Comparison of ENCODE assay signal across 25 mouse cellular contexts in genomic region chr16:95365214-95365613, GRCm38 (mm10).
A peak's percentile ranks its signal among the peaks of the same experiment; 100 is the strongest.
DNase-seq lines count a peak whose midpoint lies in the region; ATAC-seq and TF ChIP-seq lines count a peak whose summit lies in the region.
"Had no signal": no experiment of that assay in that cellular context is flagged by ENCODE, and none has a peak within 500 bp of the region (broad histone marks: within the 10 kb centered on the region; RNA-seq: fewer than 3 reads in every experiment).

No protein-coding gene starts in this region.

- H3K4me2 ChIP-seq in lung, postnatal 0 days (replicated peaks; ENCODE audit: low read depth, low read length), result no peak overlapping the region
- H3K4me2 ChIP-seq in embryonic facial prominence, embryonic 15.5 days (replicated peaks), result no peak overlapping the region
- H3K4me2 ChIP-seq: forebrain, embryonic 13.5 days; heart, embryonic 12.5 days; hindbrain, embryonic 13.5 days; limb, embryonic 12.5 days; liver, embryonic 15.5 days; lung, embryonic 14.5 days; midbrain, embryonic 13.5 days; neural tube, embryonic 13.5 days had no signal

- no peak overlapping the region for H3K9ac ChIP-seq in lung, postnatal 0 days (replicated peaks; ENCODE audit: low read depth)
- H3K9ac ChIP-seq in embryonic facial prominence, embryonic 15.5 days, result no peak overlapping the region
- H3K9ac ChIP-seq: forebrain, embryonic 13.5 days; heart, embryonic 12.5 days; hindbrain, embryonic 13.5 days; limb, embryonic 12.5 days; liver, embryonic 15.5 days; lung, embryonic 14.5 days; midbrain, embryonic 13.5 days; neural tube, embryonic 13.5 days had no signal

- peak; percentile 28 to 30 for DNase-seq in cerebellum, postnatal 25 days
- DNase-seq in cerebellum, adult 9-10 months, result no peak
- peak; percentile 24 for DNase-seq in kidney, adult 18-20 months
- no peak for DNase-seq in kidney, postnatal 14 days
- DNase-seq in lung, postnatal 0 days (ENCODE audit: low spot score), result peak; percentile 36
- DNase-seq in lung, postnatal 4 days, result no peak
- DNase-seq: adrenal gland, postnatal 25 days; cerebellum, adult 9-11 months; gastrocnemius, postnatal 36 days; heart, adult 18-20 months; heart, postnatal 4 days; kidney, adult 9 months; layer of hippocampus, adult 9-11 months; lung, embryonic 14.5 days; right cerebral cortex, postnatal 4 days; thymus, postnatal 4 days had no signal

- H3K27ac ChIP-seq in lung, postnatal 0 days (ENCODE audit: low read length), result peak overlapping the region; percentile 40; the same call in 1 of the 2 replicates
- peak overlapping the region; percentile 71 for H3K27ac ChIP-seq in embryonic facial prominence, embryonic 15.5 days (replicated peaks)
- H3K27ac ChIP-seq: forebrain, embryonic 13.5 days; hindbrain, embryonic 13.5 days; limb, embryonic 12.5 days; liver, embryonic 15.5 days; macrophage; midbrain, embryonic 13.5 days; neural tube, embryonic 13.5 days had no signal

- peak; percentile 78 for TF ChIP-seq EP300 in lung, postnatal 0 days (IDR thresholded peaks at IDR 0.05)

- no peaks in the 10 kb centered on the region for H3K27me3 ChIP-seq in lung, postnatal 0 days (replicated peaks; ENCODE audit: insufficient read depth, low read length)
- no peaks in the 10 kb centered on the region for H3K27me3 ChIP-seq in embryonic facial prominence, embryonic 15.5 days
- H3K27me3 ChIP-seq: forebrain, embryonic 13.5 days; heart, embryonic 12.5 days; hindbrain, embryonic 13.5 days; limb, embryonic 12.5 days; liver, embryonic 15.5 days; midbrain, embryonic 13.5 days; neural tube, embryonic 13.5 days had no signal

- ATAC-seq in lung, postnatal 0 days, result peak; percentile 36; the same call in 1 of the 2 replicates
- no peak for ATAC-seq in embryonic facial prominence, embryonic 15.5 days (ENCODE audit: insufficient number of reproducible peaks, low FRiP score, low TSS enrichment, low read depth)
- ATAC-seq: forebrain, embryonic 13.5 days; midbrain, embryonic 13.5 days had no signal

- H3K9me3 ChIP-seq in lung, postnatal 0 days (ENCODE audit: low read length), result no peaks in the 10 kb centered on the region
- H3K9me3 ChIP-seq in embryonic facial prominence, embryonic 15.5 days (replicated peaks), result no peaks in the 10 kb centered on the region
- H3K9me3 ChIP-seq: forebrain, embryonic 13.5 days; heart, embryonic 12.5 days; hindbrain, embryonic 13.5 days; limb, embryonic 12.5 days; liver, embryonic 15.5 days; midbrain, embryonic 13.5 days; neural tube, embryonic 13.5 days had no signal

- no peak for TF ChIP-seq CTCF in lung, postnatal 0 days (IDR thresholded peaks at IDR 0.05)

- 65% methylated on average over 5 of the region's 5 CpGs for WGBS in lung, postnatal 0 days
- WGBS in embryonic facial prominence, embryonic 15.5 days, result 77% methylated on average over 5 of the region's 5 CpGs

- no peaks in the 10 kb centered on the region for H3K36me3 ChIP-seq in lung, postnatal 0 days (ENCODE audit: insufficient read depth, low read length)
- H3K36me3 ChIP-seq in embryonic facial prominence, embryonic 15.5 days, result no peaks in the 10 kb centered on the region
- H3K36me3 ChIP-seq: hindbrain, embryonic 13.5 days; liver, embryonic 15.5 days; midbrain, embryonic 13.5 days; neural tube, embryonic 13.5 days had no signal

- peaks cover 10% of the 10 kb centered on the region; the same call in 1 of the 2 replicates for H3K4me1 ChIP-seq in lung, postnatal 0 days (ENCODE audit: insufficient read depth, low read depth, low read length)
- peaks cover 40% of the 10 kb centered on the region for H3K4me1 ChIP-seq in embryonic facial prominence, embryonic 15.5 days
- H3K4me1 ChIP-seq: liver, embryonic 15.5 days; midbrain, embryonic 13.5 days; neural tube, embryonic 13.5 days had no signal

- no peak overlapping the region for H3K4me3 ChIP-seq in lung, postnatal 0 days (ENCODE audit: low read depth, low read length)
- no peak overlapping the region for H3K4me3 ChIP-seq in embryonic facial prominence, embryonic 15.5 days (replicated peaks)
- H3K4me3 ChIP-seq: forebrain, embryonic 13.5 days; heart, embryonic 12.5 days; hindbrain, embryonic 13.5 days; limb, embryonic 12.5 days; liver, embryonic 15.5 days; midbrain, embryonic 13.5 days; neural tube, embryonic 13.5 days had no signal

Comparison
In these comparisons a context has a peak if more than half of its experiments do, and no peak if none do; other contexts are left out.
1. DNase-seq: peak in cerebellum, postnatal 25 days (2 of 2), kidney, adult 18-20 months (single experiment) and lung, postnatal 0 days (single experiment); none in cerebellum, adult 9-10 months (single experiment), kidney, postnatal 14 days (single experiment) and lung, postnatal 4 days (0 of 2).